Comparison of ENCODE assay signal across 20 mouse cellular contexts in genomic region chr19:56102454-56103080, GRCm38 (mm10).
DNase-seq lines count a peak whose midpoint lies in the region; ATAC-seq and TF ChIP-seq lines count a peak whose summit lies in the region.
"Had no signal": no experiment of that assay in that cellular context is flagged by ENCODE, and none has a peak within 500 bp of the region (broad histone marks: within the 10 kb centered on the region; RNA-seq: fewer than 3 reads in every experiment).

No protein-coding gene starts in this region.

- H3K27ac ChIP-seq in lung, embryonic 14.5 days (ENCODE audit: low read depth), result peak overlapping the region; percentile 63; the same call in 1 of the 2 replicates
- H3K27ac ChIP-seq in embryonic facial prominence, embryonic 12.5 days, result 0 out of 2 replicates have a peak overlapping the region, but pooled peaks have one; percentile 1
- no peak overlapping the region for H3K27ac ChIP-seq in intestine, embryonic 15.5 days
- H3K27ac ChIP-seq in stomach, embryonic 14.5 days (ENCODE audit: low read length), result no peak overlapping the region; the same call in 1 of the 2 replicates
- no peak overlapping the region for H3K27ac ChIP-seq in neural tube, embryonic 15.5 days (replicated peaks)
- H3K27ac ChIP-seq: heart, embryonic 13.5 days; hindbrain, embryonic 15.5 days; neural tube, embryonic 13.5 days had no signal

- H3K4me1 ChIP-seq in lung, embryonic 14.5 days (ENCODE audit: insufficient read depth), result peaks cover 8% of the 10 kb centered on the region; the same call in 1 of the 2 replicates
- peaks cover 32% of the 10 kb centered on the region for H3K4me1 ChIP-seq in embryonic facial prominence, embryonic 12.5 days
- 0 out of 2 replicates have a peak, but pooled peaks cover 3% of the 10 kb centered on the region for H3K4me1 ChIP-seq in intestine, embryonic 15.5 days (replicated peaks)
- peaks cover 14% of the 10 kb centered on the region for H3K4me1 ChIP-seq in stomach, embryonic 14.5 days (ENCODE audit: control insufficient read depth, insufficient read depth, low read length)
- H3K4me1 ChIP-seq in neural tube, embryonic 15.5 days, result peaks cover 7% of the 10 kb centered on the region; the same call in 1 of the 2 replicates
- H3K4me1 ChIP-seq: hindbrain, embryonic 15.5 days had no signal

- WGBS in lung, embryonic 14.5 days, result 32% methylated on average over 7 of the region's 7 CpGs
- WGBS in embryonic facial prominence, embryonic 12.5 days, result 67% methylated on average over 7 of the region's 7 CpGs
- WGBS in intestine, embryonic 15.5 days, result 52% methylated on average over 7 of the region's 7 CpGs
- 52% methylated on average over 7 of the region's 7 CpGs for WGBS in stomach, embryonic 14.5 days
- WGBS in neural tube, embryonic 15.5 days, result 71% methylated on average over 7 of the region's 7 CpGs

- H3K27me3 ChIP-seq in lung, embryonic 14.5 days (ENCODE audit: insufficient read depth, low read length), result no peaks in the 10 kb centered on the region
- no peaks in the 10 kb centered on the region for H3K27me3 ChIP-seq in embryonic facial prominence, embryonic 12.5 days
- no peaks in the 10 kb centered on the region for H3K27me3 ChIP-seq in intestine, embryonic 15.5 days (replicated peaks)
- H3K27me3 ChIP-seq in stomach, embryonic 14.5 days (ENCODE audit: control insufficient read depth, insufficient read depth, low read length), result no peaks in the 10 kb centered on the region
- no peaks in the 10 kb centered on the region for H3K27me3 ChIP-seq in neural tube, embryonic 15.5 days (replicated peaks)
- H3K27me3 ChIP-seq: hindbrain, embryonic 15.5 days had no signal

- H3K9me3 ChIP-seq in lung, embryonic 14.5 days (ENCODE audit: low read depth, low read length), result peaks cover 3% of the 10 kb centered on the region; the same call in 1 of the 2 replicates
- H3K9me3 ChIP-seq in embryonic facial prominence, embryonic 12.5 days, result no peaks in the 10 kb centered on the region
- no peaks in the 10 kb centered on the region for H3K9me3 ChIP-seq in intestine, embryonic 15.5 days
- H3K9me3 ChIP-seq in stomach, embryonic 14.5 days (ENCODE audit: control insufficient read depth, low read depth, low read length), result peaks cover 4% of the 10 kb centered on the region; the same call in 1 of the 2 replicates
- no peaks in the 10 kb centered on the region for H3K9me3 ChIP-seq in neural tube, embryonic 15.5 days (replicated peaks)
- H3K9me3 ChIP-seq: hindbrain, embryonic 15.5 days had no signal

- no peaks in the 10 kb centered on the region for H3K36me3 ChIP-seq in lung, embryonic 14.5 days (ENCODE audit: insufficient read depth)
- H3K36me3 ChIP-seq in embryonic facial prominence, embryonic 12.5 days, result no peaks in the 10 kb centered on the region
- H3K36me3 ChIP-seq in intestine, embryonic 15.5 days, result no peaks in the 10 kb centered on the region
- no peaks in the 10 kb centered on the region for H3K36me3 ChIP-seq in stomach, embryonic 14.5 days (ENCODE audit: control insufficient read depth, insufficient read depth, low read length)
- H3K36me3 ChIP-seq in neural tube, embryonic 15.5 days, result no peaks in the 10 kb centered on the region
- H3K36me3 ChIP-seq: G1E; heart, embryonic 13.5 days; hindbrain, embryonic 15.5 days; neural tube, embryonic 13.5 days had no signal

- no peak overlapping the region for H3K4me3 ChIP-seq in lung, embryonic 14.5 days (ENCODE audit: low read depth, low read length)
- no peak overlapping the region for H3K4me3 ChIP-seq in embryonic facial prominence, embryonic 12.5 days
- H3K4me3 ChIP-seq in intestine, embryonic 15.5 days (replicated peaks), result no peak overlapping the region
- H3K4me3 ChIP-seq in stomach, embryonic 14.5 days (ENCODE audit: low read depth, low read length), result no peak overlapping the region
- H3K4me3 ChIP-seq in neural tube, embryonic 15.5 days (replicated peaks), result no peak overlapping the region
- H3K4me3 ChIP-seq: erythroblast, embryonic 14.5 days; heart, embryonic 13.5 days; hindbrain, embryonic 15.5 days; neural tube, embryonic 13.5 days had no signal

- 0 out of 2 replicates have a peak overlapping the region, but pooled peaks have one; percentile 18 for H3K4me2 ChIP-seq in lung, embryonic 14.5 days
- H3K4me2 ChIP-seq in embryonic facial prominence, embryonic 12.5 days (replicated peaks), result no peak overlapping the region
- H3K4me2 ChIP-seq in intestine, embryonic 15.5 days (replicated peaks), result no peak overlapping the region
- 0 out of 2 replicates have a peak overlapping the region, but pooled peaks have one; percentile 3 for H3K4me2 ChIP-seq in stomach, embryonic 14.5 days (replicated peaks; ENCODE audit: low read depth, low read length)
- H3K4me2 ChIP-seq in neural tube, embryonic 15.5 days, result no peak overlapping the region
- H3K4me2 ChIP-seq: heart, embryonic 13.5 days; hindbrain, embryonic 15.5 days; neural tube, embryonic 13.5 days had no signal

- TF ChIP-seq CTCF in lung, embryonic 14.5 days (IDR thresholded peaks at IDR 0.05; ENCODE audit: low read depth), result 0 out of 2 replicates have a peak, but pooled peaks have one; percentile 30

- DNase-seq in lung, embryonic 14.5 days, result peak; percentile 71
- DNase-seq in lung, postnatal 10 days, result no peak
- no peak for DNase-seq in testis, postnatal 14 days (ENCODE audit: low spot score)
- DNase-seq in embryo, embryonic 10 days (ENCODE audit: low spot score), result no peak
- DNase-seq: cerebellum, adult 9-10 months; heart, adult 11 months; heart, postnatal 4 days; kidney, adult 11 months; liver; midbrain, embryonic 14.5 days; thymus, postnatal 14 days had no signal

- ATAC-seq in lung, embryonic 14.5 days (ENCODE audit: insufficient read depth), result peak; percentile 86
- no peak for ATAC-seq in embryonic facial prominence, embryonic 12.5 days (ENCODE audit: insufficient number of reproducible peaks, insufficient read depth, low FRiP score, low TSS enrichment)
- peak; percentile 47 for ATAC-seq in intestine, embryonic 15.5 days
- ATAC-seq in stomach, embryonic 14.5 days (ENCODE audit: insufficient number of reproducible peaks, insufficient read depth, low FRiP score, low read depth), result peak; percentile 46; the same call in 1 of the 2 replicates
- ATAC-seq in neural tube, embryonic 15.5 days (ENCODE audit: low FRiP score), result no peak

- no peak overlapping the region; the same call in 1 of the 2 replicates for H3K9ac ChIP-seq in lung, embryonic 14.5 days
- H3K9ac ChIP-seq in embryonic facial prominence, embryonic 12.5 days, result no peak overlapping the region
- no peak overlapping the region for H3K9ac ChIP-seq in intestine, embryonic 15.5 days
- no peak overlapping the region for H3K9ac ChIP-seq in stomach, embryonic 14.5 days (replicated peaks; ENCODE audit: low read depth, low read length)
- no peak overlapping the region for H3K9ac ChIP-seq in neural tube, embryonic 15.5 days (replicated peaks)
- H3K9ac ChIP-seq: heart, embryonic 13.5 days; hindbrain, embryonic 15.5 days; neural tube, embryonic 13.5 days had no signal

Comparison
In these comparisons a context has a peak if more than half of its experiments do, and no peak if none do; other contexts are left out.
1. ATAC-seq: peak in lung, embryonic 14.5 days (single experiment), intestine, embryonic 15.5 days (single experiment) and stomach, embryonic 14.5 days (single experiment); none in embryonic facial prominence, embryonic 12.5 days (single experiment) and neural tube, embryonic 15.5 days (single experiment).
2. H3K27ac ChIP-seq: peak in lung, embryonic 14.5 days (single experiment) and embryonic facial prominence, embryonic 12.5 days (single experiment); none in intestine, embryonic 15.5 days (single experiment), stomach, embryonic 14.5 days (single experiment) and neural tube, embryonic 15.5 days (single experiment).
3. H3K4me2 ChIP-seq: peak in lung, embryonic 14.5 days (single experiment) and stomach, embryonic 14.5 days (single experiment); none in embryonic facial prominence, embryonic 12.5 days (single experiment), intestine, embryonic 15.5 days (single experiment) and neural tube, embryonic 15.5 days (single experiment).